Mouse (Mus musculus): ENCODE results near the gene Tars2. TPM values are rescaled to one million over a fixed set of nuclear protein-coding genes. Genes with fewer than 3 reads are reported as not detected.

Gene Tars2
- polyA plus RNA-seq, 1 experiment: 34.3 TPM

GRCm38 (mm10) chr3:95760656-95761055, 650 bp upstream of the Tars2 start:
- no peak for TF ChIP-seq REST (IDR thresholded peaks at IDR 0.05; ENCODE audit: insufficient read depth, insufficient read length)
- TF ChIP-seq TCF12 (IDR thresholded peaks at IDR 0.05; ENCODE audit: insufficient read depth, poor library complexity, severe bottlenecking): no peak
- no peak for TF ChIP-seq TCF3 (IDR thresholded peaks at IDR 0.05; ENCODE audit: insufficient read length, low read depth)
- TF ChIP-seq MYOD1 (IDR thresholded peaks at IDR 0.05; ENCODE audit: control insufficient read depth in 1 of 3, insufficient read length in 2 of 3, low read depth in 2 of 3): no peak
- TF ChIP-seq CEBPB (IDR thresholded peaks at IDR 0.05; ENCODE audit: insufficient read depth, poor library complexity, severe bottlenecking): no peak
- no peak for TF ChIP-seq POLR2A (IDR thresholded peaks at IDR 0.05; ENCODE audit: insufficient read length, low read depth)
- no peak for TF ChIP-seq MAX (IDR thresholded peaks at IDR 0.05; ENCODE audit: low read depth)
- no peak for TF ChIP-seq USF1 (IDR thresholded peaks at IDR 0.05; ENCODE audit: low read depth)
- no peak for TF ChIP-seq E2F4 (IDR thresholded peaks at IDR 0.05; ENCODE audit: insufficient read depth)
- TF ChIP-seq MYOG (IDR thresholded peaks at IDR 0.05; ENCODE audit: control insufficient read depth in 1 of 3, insufficient read depth in 1 of 3, insufficient read length in 2 of 3, low read depth in 2 of 3): no peak
- TF ChIP-seq POLR2AphosphoS2 (IDR thresholded peaks at IDR 0.05; ENCODE audit: insufficient read length, low read depth): no peak
- no peak for TF ChIP-seq SRF (IDR thresholded peaks at IDR 0.05; ENCODE audit: control insufficient read depth, insufficient read length, low read depth)

GRCm38 (mm10) chr3:95758467-95759218, 1.4 kb downstream of the Tars2 start:
- Histone ChIP-seq H3K79me2 (ENCODE audit: control insufficient read depth, insufficient read depth) (peaks cover 5% of the 10 kb centered on the region), H3K4me2 (ENCODE audit: low read depth) (no peak overlapping the region), H3K27me3 (ENCODE audit: control insufficient read depth, insufficient read depth, insufficient read length) (no peaks in the 10 kb centered on the region), H3ac (ENCODE audit: control insufficient read depth, insufficient read length) (no peak overlapping the region), H3K4me3 (no peak overlapping the region), H3K36me3 (ENCODE audit: control insufficient read depth, insufficient read depth) (no peaks in the 10 kb centered on the region)
- TF ChIP-seq REST (IDR thresholded peaks at IDR 0.05; ENCODE audit: insufficient read depth, insufficient read length) (no peak), MYOG (IDR thresholded peaks at IDR 0.05; ENCODE audit: control insufficient read depth in 1 of 3, insufficient read depth in 1 of 3, insufficient read length in 2 of 3, low read depth in 2 of 3) (no peak), MYOD1 (IDR thresholded peaks at IDR 0.05; ENCODE audit: control insufficient read depth in 1 of 3, insufficient read length in 2 of 3, low read depth in 2 of 3) (no peak), USF1 (IDR thresholded peaks at IDR 0.05; ENCODE audit: low read depth) (no peak)

More at GRCm38 (mm10) chr3:95760656-95761055, 650 bp upstream of the Tars2 start:
- no peak overlapping the region for H3K4me3 ChIP-seq
- H3ac ChIP-seq (ENCODE audit: control insufficient read depth, insufficient read length): no peak overlapping the region
- peaks cover 6% of the 10 kb centered on the region for H3K36me3 ChIP-seq (ENCODE audit: control insufficient read depth, insufficient read depth)
- no peaks in the 10 kb centered on the region for H3K79me2 ChIP-seq (ENCODE audit: control insufficient read depth, insufficient read depth)
- no peak overlapping the region for H3K4me2 ChIP-seq (ENCODE audit: low read depth)
- no peaks in the 10 kb centered on the region for H3K27me3 ChIP-seq (ENCODE audit: control insufficient read depth, insufficient read depth, insufficient read length)

DNA sequence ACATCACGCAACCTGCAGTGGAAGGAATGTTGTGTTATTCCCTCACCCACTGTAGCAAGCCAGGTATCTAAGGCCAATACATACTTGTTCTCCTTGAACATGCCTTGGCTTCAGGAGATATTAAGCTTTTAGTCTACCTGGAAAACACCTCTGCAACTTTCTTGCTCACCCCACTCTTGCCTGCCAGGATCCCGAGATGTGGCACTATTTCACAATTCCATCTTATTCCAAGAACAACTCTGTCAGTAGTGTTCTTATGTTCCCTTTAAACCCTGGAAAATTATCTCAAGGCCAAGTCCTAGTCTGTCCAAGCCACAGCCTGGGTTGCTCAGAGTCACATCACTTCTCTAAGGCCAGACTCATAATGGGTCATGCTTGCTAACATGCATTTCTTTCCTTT, 3.2 kb downstream of the Tars2 start:
- H3K27me3 ChIP-seq (ENCODE audit: control insufficient read depth, insufficient read depth, insufficient read length): no peaks in the 10 kb centered on the region
- H3K79me2 ChIP-seq (ENCODE audit: control insufficient read depth, insufficient read depth): peaks cover 5% of the 10 kb centered on the region
- no peak overlapping the region for H3K4me3 ChIP-seq
- no peak for TF ChIP-seq TCF12 (IDR thresholded peaks at IDR 0.05; ENCODE audit: insufficient read depth, poor library complexity, severe bottlenecking)
- no peak for TF ChIP-seq E2F4 (IDR thresholded peaks at IDR 0.05; ENCODE audit: insufficient read depth)
- TF ChIP-seq REST (IDR thresholded peaks at IDR 0.05; ENCODE audit: insufficient read depth, insufficient read length): no peak
- TF ChIP-seq MYOG (IDR thresholded peaks at IDR 0.05; ENCODE audit: control insufficient read depth in 1 of 3, insufficient read depth in 1 of 3, insufficient read length in 2 of 3, low read depth in 2 of 3): no peak
- no peak for TF ChIP-seq USF1 (IDR thresholded peaks at IDR 0.05; ENCODE audit: low read depth)
- no peak for TF ChIP-seq POLR2AphosphoS2 (IDR thresholded peaks at IDR 0.05; ENCODE audit: insufficient read length, low read depth)
- no peak for TF ChIP-seq POLR2A (IDR thresholded peaks at IDR 0.05; ENCODE audit: insufficient read length, low read depth)
- TF ChIP-seq MAX (IDR thresholded peaks at IDR 0.05; ENCODE audit: low read depth): no peak
- TF ChIP-seq MYOD1 (IDR thresholded peaks at IDR 0.05; ENCODE audit: control insufficient read depth in 1 of 3, insufficient read length in 2 of 3, low read depth in 2 of 3): no peak
- TF ChIP-seq CEBPB (IDR thresholded peaks at IDR 0.05; ENCODE audit: insufficient read depth, poor library complexity, severe bottlenecking): no peak
- no peak for TF ChIP-seq TCF3 (IDR thresholded peaks at IDR 0.05; ENCODE audit: insufficient read length, low read depth)
- no peak for TF ChIP-seq SRF (IDR thresholded peaks at IDR 0.05; ENCODE audit: control insufficient read depth, insufficient read length, low read depth)
- H3ac ChIP-seq (ENCODE audit: control insufficient read depth, insufficient read length): no peak overlapping the region
- H3K36me3 ChIP-seq (ENCODE audit: control insufficient read depth, insufficient read depth): no peaks in the 10 kb centered on the region
- H3K4me2 ChIP-seq (ENCODE audit: low read depth): no peak overlapping the region

- Histone ChIP-seq H3ac (ENCODE audit: control insufficient read depth, insufficient read length) (no peak overlapping the region), H3K4me2 (ENCODE audit: low read depth) (peak overlapping the region; percentile 91), H3K36me3 (ENCODE audit: control insufficient read depth, insufficient read depth) (peaks cover 13% of the 10 kb centered on the region), H3K4me3 (peak overlapping the region; percentile 73), H3K79me2 (ENCODE audit: control insufficient read depth, insufficient read depth) (peaks cover 5% of the 10 kb centered on the region), H3K27me3 (ENCODE audit: control insufficient read depth, insufficient read depth, insufficient read length) (no peaks in the 10 kb centered on the region)
- TF ChIP-seq CEBPB (IDR thresholded peaks at IDR 0.05; ENCODE audit: insufficient read depth, poor library complexity, severe bottlenecking) (no peak), TCF12 (IDR thresholded peaks at IDR 0.05; ENCODE audit: insufficient read depth, poor library complexity, severe bottlenecking) (no peak), MAX (IDR thresholded peaks at IDR 0.05; ENCODE audit: low read depth) (peak; percentile 26), POLR2A (IDR thresholded peaks at IDR 0.05; ENCODE audit: insufficient read length, low read depth) (peak; percentile 74), REST (IDR thresholded peaks at IDR 0.05; ENCODE audit: insufficient read depth, insufficient read length) (no peak), MYOG (IDR thresholded peaks at IDR 0.05; ENCODE audit: control insufficient read depth in 1 of 3, insufficient read depth in 1 of 3, insufficient read length in 2 of 3, low read depth in 2 of 3) (peak in 1 of 3 experiments; percentile 53), POLR2AphosphoS2 (IDR thresholded peaks at IDR 0.05; ENCODE audit: insufficient read length, low read depth) (peak; percentile 79), TCF3 (IDR thresholded peaks at IDR 0.05; ENCODE audit: insufficient read length, low read depth) (no peak), E2F4 (IDR thresholded peaks at IDR 0.05; ENCODE audit: insufficient read depth) (peak; percentile 41), MYOD1 (IDR thresholded peaks at IDR 0.05; ENCODE audit: control insufficient read depth in 1 of 3, insufficient read length in 2 of 3, low read depth in 2 of 3) (peak in 1 of 3 experiments; percentile 15), USF1 (IDR thresholded peaks at IDR 0.05; ENCODE audit: low read depth) (no peak), SRF (IDR thresholded peaks at IDR 0.05; ENCODE audit: control insufficient read depth, insufficient read length, low read depth) (no peak)
Measured at GRCm38 (mm10) chr3:95754345-95755206, 5.4 kb downstream of the Tars2 start.
